ENCODE assay signal across 19 mouse cellular contexts in genomic region chr5:101954393-101955340, GRCm38 (mm10).
DNase-seq lines count a peak whose midpoint lies in the region; ATAC-seq lines count a peak whose summit lies in the region.
"Had no signal": no experiment of that assay in that cellular context is flagged by ENCODE, and none has a peak within 500 bp of the region (broad histone marks: within the 10 kb centered on the region; RNA-seq: fewer than 3 reads in every experiment).

No protein-coding gene starts in this region.

- H3K4me3 ChIP-seq in intestine, embryonic 14.5 days (ENCODE audit: low read depth, low read length): no peak overlapping the region
- no peak overlapping the region for H3K4me3 ChIP-seq in intestine, embryonic 16.5 days (ENCODE audit: low read length)
- no peak overlapping the region for H3K4me3 ChIP-seq in lung, embryonic 15.5 days
- H3K4me3 ChIP-seq in brown adipose tissue, adult 24 weeks (ENCODE audit: insufficient read depth, low read depth, low read length): no peak overlapping the region
- no peak overlapping the region for H3K4me3 ChIP-seq in intestine, embryonic 15.5 days (replicated peaks)
- H3K4me3 ChIP-seq: forebrain, embryonic 13.5 days; heart, embryonic 15.5 days; hindbrain, embryonic 10.5 days; midbrain, embryonic 13.5 days; myocyte had no signal

- peaks cover 56% of the 10 kb centered on the region for H3K36me3 ChIP-seq in intestine, embryonic 14.5 days (ENCODE audit: control insufficient read depth, insufficient read depth, low read length)
- H3K36me3 ChIP-seq in intestine, embryonic 16.5 days (ENCODE audit: control insufficient read depth, insufficient read depth, low read length): peaks cover 9% of the 10 kb centered on the region
- peaks cover 37% of the 10 kb centered on the region for H3K36me3 ChIP-seq in lung, embryonic 15.5 days
- H3K36me3 ChIP-seq in intestine, embryonic 15.5 days: peaks cover 13% of the 10 kb centered on the region; the same call in 1 of the 2 replicates

- H3K4me2 ChIP-seq in intestine, embryonic 14.5 days (ENCODE audit: low read length): peak overlapping the region; percentile 21
- H3K4me2 ChIP-seq in intestine, embryonic 16.5 days (ENCODE audit: low read depth, low read length): no peak overlapping the region
- H3K4me2 ChIP-seq in lung, embryonic 15.5 days: no peak overlapping the region
- H3K4me2 ChIP-seq in intestine, embryonic 15.5 days (replicated peaks): no peak overlapping the region
- H3K4me2 ChIP-seq: forebrain, embryonic 13.5 days; heart, embryonic 15.5 days; midbrain, embryonic 13.5 days had no signal

- H3K9ac ChIP-seq in intestine, embryonic 14.5 days (ENCODE audit: low read length): no peak overlapping the region
- H3K9ac ChIP-seq in intestine, embryonic 16.5 days (ENCODE audit: low read depth, low read length): no peak overlapping the region
- H3K9ac ChIP-seq in lung, embryonic 15.5 days: no peak overlapping the region
- H3K9ac ChIP-seq in intestine, embryonic 15.5 days: no peak overlapping the region
- H3K9ac ChIP-seq: forebrain, embryonic 13.5 days; heart, embryonic 15.5 days; midbrain, embryonic 13.5 days had no signal

- 48% methylated on average over 16 of the region's 16 CpGs for WGBS in intestine, embryonic 14.5 days
- 53% methylated on average over 16 of the region's 16 CpGs for WGBS in intestine, embryonic 16.5 days
- WGBS in lung, embryonic 15.5 days: 51% methylated on average over 16 of the region's 16 CpGs
- WGBS in intestine, embryonic 15.5 days: 54% methylated on average over 16 of the region's 16 CpGs

- 0 out of 2 replicates have a peak, but pooled peaks cover 3% of the 10 kb centered on the region for H3K4me1 ChIP-seq in intestine, embryonic 14.5 days (replicated peaks; ENCODE audit: control insufficient read depth, insufficient read depth, low read length)
- H3K4me1 ChIP-seq in intestine, embryonic 16.5 days (ENCODE audit: control insufficient read depth, insufficient read depth, low read length): no peaks in the 10 kb centered on the region
- peaks cover 5% of the 10 kb centered on the region; the same call in 1 of the 2 replicates for H3K4me1 ChIP-seq in lung, embryonic 15.5 days
- no peaks in the 10 kb centered on the region for H3K4me1 ChIP-seq in brown adipose tissue, adult 24 weeks (ENCODE audit: control insufficient read depth, insufficient read depth, insufficient read length, low read length)
- 0 out of 2 replicates have a peak, but pooled peaks cover 3% of the 10 kb centered on the region for H3K4me1 ChIP-seq in intestine, embryonic 15.5 days (replicated peaks)
- H3K4me1 ChIP-seq: forebrain, embryonic 13.5 days; heart, embryonic 15.5 days; hindbrain, embryonic 10.5 days; midbrain, embryonic 13.5 days had no signal

- H3K9me3 ChIP-seq in intestine, embryonic 14.5 days (ENCODE audit: control insufficient read depth, low read length): no peaks in the 10 kb centered on the region
- no peaks in the 10 kb centered on the region for H3K9me3 ChIP-seq in intestine, embryonic 16.5 days (ENCODE audit: control insufficient read depth, low read length)
- no peaks in the 10 kb centered on the region for H3K9me3 ChIP-seq in lung, embryonic 15.5 days
- H3K9me3 ChIP-seq in intestine, embryonic 15.5 days: no peaks in the 10 kb centered on the region
- H3K9me3 ChIP-seq: forebrain, embryonic 13.5 days; heart, embryonic 15.5 days; hindbrain, embryonic 10.5 days; midbrain, embryonic 13.5 days had no signal

- no peak for DNase-seq in intestine, embryonic 14.5 days (ENCODE audit: low spot score)
- no peak for DNase-seq in lung, postnatal 14 days
- DNase-seq in gastrocnemius, postnatal 25 days: no peak
- DNase-seq: adrenal gland, postnatal 14 days; cerebellum, adult 9-11 months; layer of hippocampus, postnatal 36 days; thymus, postnatal 14 days had no signal

- no peaks in the 10 kb centered on the region for H3K27me3 ChIP-seq in intestine, embryonic 14.5 days (replicated peaks; ENCODE audit: control insufficient read depth, insufficient read depth, low read length)
- H3K27me3 ChIP-seq in intestine, embryonic 16.5 days (replicated peaks; ENCODE audit: control insufficient read depth, insufficient read depth, low read length): no peaks in the 10 kb centered on the region
- H3K27me3 ChIP-seq in lung, embryonic 15.5 days: no peaks in the 10 kb centered on the region
- no peaks in the 10 kb centered on the region for H3K27me3 ChIP-seq in intestine, embryonic 15.5 days (replicated peaks)
- H3K27me3 ChIP-seq: forebrain, embryonic 13.5 days; heart, embryonic 15.5 days; midbrain, embryonic 13.5 days; Patski had no signal

- peak overlapping the region; percentile 34; the same call in 1 of the 2 replicates for H3K27ac ChIP-seq in intestine, embryonic 14.5 days (ENCODE audit: low read depth)
- H3K27ac ChIP-seq in intestine, embryonic 16.5 days (ENCODE audit: low read length): no peak overlapping the region
- peak overlapping the region; percentile 53 for H3K27ac ChIP-seq in lung, embryonic 15.5 days
- peak overlapping the region; percentile 15; the same call in 1 of the 2 replicates for H3K27ac ChIP-seq in brown adipose tissue, adult 24 weeks (replicated peaks; ENCODE audit: low read depth, low read length)
- peak overlapping the region; percentile 34; the same call in 1 of the 2 replicates for H3K27ac ChIP-seq in intestine, embryonic 15.5 days
- H3K27ac ChIP-seq: forebrain, embryonic 13.5 days; heart, embryonic 15.5 days; hindbrain, embryonic 10.5 days; macrophage; midbrain, embryonic 13.5 days had no signal

- ATAC-seq in intestine, embryonic 14.5 days (replicated peaks; ENCODE audit: low FRiP score, low TSS enrichment, low read depth): no peak
- no peak for ATAC-seq in intestine, embryonic 16.5 days
- peak; percentile 76; the same call in 1 of the 2 replicates for ATAC-seq in lung, embryonic 15.5 days (ENCODE audit: borderline replicate concordance, extremely low read depth, low FRiP score, low TSS enrichment)
- ATAC-seq in intestine, embryonic 15.5 days: no peak
- ATAC-seq: activated CD4-positive, CD25-positive, alpha-beta regulatory T cell, adult 4 months; forebrain, embryonic 13.5 days; midbrain, embryonic 13.5 days; Patski had no signal
